Mouse (Mus musculus) heart, adult 2 months (tissue): Measurements from ENCODE around the gene Mrpl30. TPM values are rescaled to one million over a fixed set of nuclear protein-coding genes. Genes with fewer than 3 reads are reported as not detected.

Experiments
- DNase-seq, 2 experiments: peaks; one replicate each; pipeline ENCODE4 v3.0.0; 2021
- H3K27ac ChIP-seq: fragments of 200-600 bp; 2 replicates; pipeline ENCODE4 v1.8.1; 2022
- H3K27me3 ChIP-seq: fragments of 200-500 bp; 2 replicates; pipeline ENCODE4 v1.6.1; 2012; ENCODE audit warnings: mild to moderate bottlenecking, low read length, inconsistent platforms, mixed read lengths; ENCODE audit not compliant: control insufficient read depth, insufficient read depth
- H3K36me3 ChIP-seq: fragments of 200-500 bp; 2 replicates; pipeline ENCODE4 v1.6.1; 2012; ENCODE audit warnings: low read length, inconsistent platforms; ENCODE audit not compliant: control insufficient read depth, insufficient read depth
- H3K4me1 ChIP-seq: fragments of 200-500 bp; 2 replicates; pipeline ENCODE4 v1.6.1; 2011; ENCODE audit warnings: low read length; ENCODE audit not compliant: control insufficient read depth, insufficient read depth
- H3K4me3 ChIP-seq: fragments of 200-600 bp; 2 replicates; pipeline ENCODE4 v1.8.1; 2022
- H3K79me2 ChIP-seq: fragments of 200-500 bp; replicated peaks from 2 replicates; pipeline ENCODE4 v1.6.1; 2012; ENCODE audit warnings: mild to moderate bottlenecking, inconsistent platforms, low read length, moderate library complexity, mixed read lengths; ENCODE audit not compliant: control insufficient read depth, insufficient read depth
- H3K9ac ChIP-seq: fragments of 200-500 bp; 2 replicates; pipeline ENCODE4 v1.6.1; 2012; ENCODE audit warnings: low read depth, mild to moderate bottlenecking, control low read depth, inconsistent platforms, low read length, mixed read lengths
- CTCF ChIP-seq: fragments of 200-600 bp; IDR thresholded peaks from 2 replicates; pipeline ENCODE4 v1.8.1; 2022; ENCODE audit warnings: antibody characterized with exemption, mild to moderate bottlenecking, moderate library complexity
- EP300 ChIP-seq: fragments of 200-500 bp; IDR thresholded peaks from 2 replicates; pipeline ENCODE4 v1.6.1; 2011; ENCODE audit warnings: low read depth, low read length, control low read depth; ENCODE audit not compliant: insufficient read depth
- POLR2A ChIP-seq: fragments of 200-500 bp; IDR thresholded peaks from 2 replicates; pipeline ENCODE4 v1.6.1; 2011; ENCODE audit warnings: mild to moderate bottlenecking, low read depth, low read length, control low read depth; ENCODE audit not compliant: insufficient read depth
- WGBS: fragments of 180-500 bp; shearing (Covaris S2); methylation state at CpG from one replicate; pipeline ENCODE4 v1.1.7; 2018; 5-methylcytosine and 5-hydroxymethylcytosine counted together
- intact Hi-C: fragments of 180-260 bp; cut with DNase I; formaldehyde crosslinking; loops from one replicate; pipeline ENCODE4 v1.15.1; 2025
- polyA plus RNA-seq: library from polyadenylated mRNA; depleted of rRNA; stranded (reverse); fragments of >200 nt; gene quantifications from 2 replicates; pipeline ENCODE4 v1.2.3, GENCODE M21; 2012; rRNA removed
- total RNA-seq, 2 experiments: library from RNA; stranded (reverse); gene quantifications; 2 replicates each; pipeline ENCODE4 v1.2.3; 2021

The Mrpl30 gene
- total and polyA plus RNA-seq, 3 experiments = 130 to 447 (median 374) TPM

GRCm38 (mm10) chr1:37916393-37916792, 26.1 kb downstream of the Mrpl30 start, which contains the start of gene Lyg2:
Gene Lyg2, minus strand, starts transcription at chr1:37916493.
- no peak for DNase-seq
- TF ChIP-seq POLR2A (no peak), CTCF (no peak), EP300 (no peak)
- Histone ChIP-seq H3K4me1 (no peaks in the 10 kb centered on the region), H3K36me3 (no peaks in the 10 kb centered on the region), H3K27me3 (no peaks in the 10 kb centered on the region), H3K27ac (no peak within 1 kb of the TSS), H3K79me2 (no peaks in the 10 kb centered on the region), H3K9ac (no peak within 1 kb of the TSS), H3K4me3 (no peak within 1 kb of the TSS)
- WGBS = 71% methylated on average over 5 of the region's 5 CpGs
- intact Hi-C loops = no loop called here

- Histone ChIP-seq H3K4me1 (no peaks in the 10 kb centered on the region), H3K9ac (no peak overlapping the region), H3K79me2 (no peaks in the 10 kb centered on the region), H3K36me3 (no peaks in the 10 kb centered on the region), H3K27me3 (no peaks in the 10 kb centered on the region), H3K4me3 (no peak overlapping the region), H3K27ac (no peak overlapping the region)
- 37% methylated on average over 13 of the region's 13 CpGs for WGBS
- intact Hi-C loops = no loop called here
- TF ChIP-seq EP300 (no peak), CTCF (no peak), POLR2A (no peak)
- no peak for DNase-seq
These were observed 27.4 kb downstream of the Mrpl30 start for GRCm38 (mm10) chr1:37917666-37918065.

DNA sequence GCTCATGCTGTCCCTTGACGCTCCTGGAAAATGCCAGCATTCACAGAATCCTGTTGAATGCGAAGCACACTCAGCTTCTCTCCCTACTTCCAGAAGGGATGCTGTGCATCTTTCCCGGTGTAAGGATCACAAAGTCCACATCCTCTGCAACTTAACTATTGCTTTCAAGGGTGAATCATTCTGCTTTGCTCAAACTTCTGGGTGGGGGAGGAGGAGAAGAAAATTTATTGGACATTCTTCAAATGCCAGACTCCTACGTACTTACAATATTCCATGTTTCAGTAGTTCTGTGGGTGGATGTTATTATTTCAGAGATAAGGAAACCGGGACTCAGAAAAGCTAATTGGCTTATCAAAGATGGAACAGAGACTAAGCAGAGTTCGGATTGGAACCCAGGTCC, 27.8 kb downstream of the Mrpl30 start:
- 39% methylated on average over 6 of the region's 6 CpGs for WGBS
- Histone ChIP-seq H3K4me1 (no peaks in the 10 kb centered on the region), H3K4me3 (no peak overlapping the region), H3K27ac (no peak overlapping the region), H3K36me3 (no peaks in the 10 kb centered on the region), H3K79me2 (no peaks in the 10 kb centered on the region), H3K27me3 (no peaks in the 10 kb centered on the region), H3K9ac (no peak overlapping the region)
- TF ChIP-seq EP300 (no peak), CTCF (no peak), POLR2A (no peak)
- DNase-seq = no peak
- intact Hi-C loops = no loop called here

GRCm38 (mm10) chr1:37922536-37922935, 32.3 kb downstream of the Mrpl30 start:
- Histone ChIP-seq H3K27me3 (no peaks in the 10 kb centered on the region), H3K9ac (no peak overlapping the region), H3K4me3 (no peak overlapping the region), H3K27ac (no peak overlapping the region), H3K4me1 (no peaks in the 10 kb centered on the region), H3K36me3 (no peaks in the 10 kb centered on the region), H3K79me2 (no peaks in the 10 kb centered on the region)
- 37% methylated on average over 8 of the region's 8 CpGs for WGBS
- DNase-seq = no peak
- TF ChIP-seq EP300 (no peak), POLR2A (no peak), CTCF (no peak)
- intact Hi-C loops = no loop called here

GRCm38 (mm10) chr1:37925971-37926370, 35.7 kb downstream of the Mrpl30 start:
- no peak overlapping the region for H3K4me3 ChIP-seq
- no peaks in the 10 kb centered on the region for H3K27me3 ChIP-seq
- no peak overlapping the region for H3K9ac ChIP-seq
- DNase-seq = no peak
- WGBS = 69% methylated on average over 8 of the region's 8 CpGs
- intact Hi-C loops = no loop called here
- H3K27ac ChIP-seq = no peak overlapping the region
- no peaks in the 10 kb centered on the region for H3K36me3 ChIP-seq
- no peaks in the 10 kb centered on the region for H3K4me1 ChIP-seq
- no peaks in the 10 kb centered on the region for H3K79me2 ChIP-seq
- TF ChIP-seq POLR2A = no peak
- no peak for TF ChIP-seq CTCF
- no peak for TF ChIP-seq EP300

DNA sequence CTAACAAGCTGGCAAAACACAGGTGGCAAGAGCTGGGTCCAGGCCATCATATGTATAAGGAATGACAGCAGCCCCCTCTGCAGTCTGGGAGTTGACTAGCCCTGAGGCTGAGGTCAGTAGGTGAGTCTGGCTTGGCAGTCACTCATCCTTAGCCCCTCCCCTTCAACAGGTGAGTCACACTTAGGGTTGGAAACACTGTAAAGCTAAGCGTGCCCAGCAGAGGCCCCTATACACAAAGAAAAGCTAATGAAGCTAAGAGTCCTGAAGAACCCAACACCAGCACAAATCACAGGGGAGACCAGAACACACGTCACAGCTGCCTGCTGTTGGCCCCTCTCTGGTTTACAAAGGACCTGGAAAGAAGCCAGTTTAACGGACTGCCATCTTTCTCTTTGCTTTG, 41.5 kb downstream of the Mrpl30 start:
- DNase-seq = no peak
- H3K36me3 ChIP-seq = no peaks in the 10 kb centered on the region
- no peaks in the 10 kb centered on the region for H3K4me1 ChIP-seq
- H3K27me3 ChIP-seq = no peaks in the 10 kb centered on the region
- H3K9ac ChIP-seq = no peak overlapping the region
- H3K4me3 ChIP-seq = no peak overlapping the region
- no peaks in the 10 kb centered on the region for H3K79me2 ChIP-seq
- intact Hi-C loops = no loop called here
- H3K27ac ChIP-seq = no peak overlapping the region
- 29% methylated on average over 3 of the region's 3 CpGs for WGBS
- no peak for TF ChIP-seq EP300

Other genes starting within 250 kb of the Mrpl30 start
- gene 2010300C02Rik, start 170.4 kb upstream of the Mrpl30 start, total RNA-seq = under 1 TPM; 0.55 to 0.60 TPM
- gene 2010300C02Rik, start 170.4 kb upstream of the Mrpl30 start, polyA plus RNA-seq = 0.91 and 1.1 TPM in 2 replicates
- 1 to 10 TPM; 3.7 to 4.1 TPM for gene Tsga10, start 24.0 kb upstream of the Mrpl30 start, total RNA-seq
- gene Tsga10, start 24.0 kb upstream of the Mrpl30 start, polyA plus RNA-seq = 0.80 and 1.6 TPM in 2 replicates
- 10 to 100 TPM; 11.6 to 13.2 TPM for gene Lipt1, start 18.7 kb upstream of the Mrpl30 start, total RNA-seq
- 6.8 and 6.9 TPM in 2 replicates for gene Lipt1, start 18.7 kb upstream of the Mrpl30 start, polyA plus RNA-seq
- 1 to 10 TPM; 3.3 to 3.5 TPM for gene Mitd1, start 66 bp upstream of the Mrpl30 start, total RNA-seq
- gene Mitd1, start 66 bp upstream of the Mrpl30 start, polyA plus RNA-seq = 2.3 and 4.5 TPM in 2 replicates
- not detected for gene Lyg2, start 26.0 kb downstream of the Mrpl30 start, total RNA-seq
- gene Lyg2, start 26.0 kb downstream of the Mrpl30 start, polyA plus RNA-seq = not detected in 2 replicates
- gene Lyg1, start 67.3 kb downstream of the Mrpl30 start, total RNA-seq = not detected
- gene Lyg1, start 67.3 kb downstream of the Mrpl30 start, polyA plus RNA-seq = not detected in 2 replicates
- gene Txndc9, start 107.4 kb downstream of the Mrpl30 start, total RNA-seq = 10 to 100 TPM; 52.6 to 53.7 TPM
- gene Txndc9, start 107.4 kb downstream of the Mrpl30 start, polyA plus RNA-seq = 7.7 and 16.7 TPM in 2 replicates
- gene Eif5b, start 107.5 kb downstream of the Mrpl30 start, total RNA-seq = 10 to 100 TPM; 47.6 to 54.0 TPM
- gene Eif5b, start 107.5 kb downstream of the Mrpl30 start, polyA plus RNA-seq = 8.6 and 20.0 TPM in 2 replicates
- gene Rev1, start 239.3 kb downstream of the Mrpl30 start, total RNA-seq = 10 to 100 TPM; 14.0 to 16.1 TPM
- 4.8 and 10.0 TPM in 2 replicates for gene Rev1, start 239.3 kb downstream of the Mrpl30 start, polyA plus RNA-seq